Mouse (Mus musculus): ENCODE measurements around the gene Casq1. TPM values are rescaled to one million over a fixed set of nuclear protein-coding genes. Genes with fewer than 3 reads are reported as not detected.

The Casq1 gene
- polyA plus RNA-seq, 1 experiment, result not detected

- TF ChIP-seq CTCF (IDR thresholded peaks at IDR 0.05; ENCODE audit: insufficient read depth, low read depth, low read length) (no peak), POLR2A (IDR thresholded peaks at IDR 0.05; ENCODE audit: insufficient read depth, low read depth, low read length) (no peak)
- WGBS, result 51% methylated on average over 4 of the region's 4 CpGs
- H3K27ac ChIP-seq (ENCODE audit: insufficient read depth, low read depth, low read length), result no peak overlapping the region
These were observed 5.9 kb downstream of the Casq1 start for GRCm38 (mm10) chr1:172213771-172214170.

GRCm38 (mm10) chr1:172212776-172213175, 6.9 kb downstream of the Casq1 start:
- H3K4me3 ChIP-seq (ENCODE audit: insufficient read depth, low read depth, low read length), result no peak overlapping the region
- H3K4me1 ChIP-seq (ENCODE audit: control insufficient read depth, insufficient read depth, low read length), result peaks cover 15% of the 10 kb centered on the region
- H3K27ac ChIP-seq (ENCODE audit: insufficient read depth, low read depth, low read length), result no peak overlapping the region
- WGBS, result 68% methylated on average over 5 of the region's 5 CpGs
- TF ChIP-seq CTCF (IDR thresholded peaks at IDR 0.05; ENCODE audit: insufficient read depth, low read depth, low read length), result no peak
- TF ChIP-seq POLR2A (IDR thresholded peaks at IDR 0.05; ENCODE audit: insufficient read depth, low read depth, low read length), result no peak

More at GRCm38 (mm10) chr1:172213771-172214170, 5.9 kb downstream of the Casq1 start:
- peaks cover 15% of the 10 kb centered on the region for H3K4me1 ChIP-seq (ENCODE audit: control insufficient read depth, insufficient read depth, low read length)
- H3K4me3 ChIP-seq (ENCODE audit: insufficient read depth, low read depth, low read length), result no peak overlapping the region

- Histone ChIP-seq H3K4me3 (ENCODE audit: insufficient read depth, low read depth, low read length) (peak overlapping the region; percentile 37; the same call in 1 of the 2 replicates), H3K4me1 (ENCODE audit: control insufficient read depth, insufficient read depth, low read length) (peaks cover 36% of the 10 kb centered on the region), H3K27ac (ENCODE audit: insufficient read depth, low read depth, low read length) (peak overlapping the region; percentile 90)
- TF ChIP-seq CTCF (IDR thresholded peaks at IDR 0.05; ENCODE audit: insufficient read depth, low read depth, low read length) (no peak), POLR2A (IDR thresholded peaks at IDR 0.05; ENCODE audit: insufficient read depth, low read depth, low read length) (no peak)
- 10% methylated on average over 7 of the region's 7 CpGs for WGBS
These were observed 12.5 kb downstream of the Casq1 start for GRCm38 (mm10) chr1:172207111-172207584.

- 1% methylated on average over 39 of the region's 40 CpGs for WGBS
- Histone ChIP-seq H3K4me3 (ENCODE audit: insufficient read depth, low read depth, low read length) (peak within 1 kb of the TSS; percentile 95), H3K27ac (ENCODE audit: insufficient read depth, low read depth, low read length) (peak within 1 kb of the TSS; percentile 98), H3K4me1 (ENCODE audit: control insufficient read depth, insufficient read depth, low read length) (peaks cover 42% of the 10 kb centered on the region)
- TF ChIP-seq POLR2A (IDR thresholded peaks at IDR 0.05; ENCODE audit: insufficient read depth, low read depth, low read length), result peak; percentile 86
- TF ChIP-seq CTCF (IDR thresholded peaks at IDR 0.05; ENCODE audit: insufficient read depth, low read depth, low read length), result no peak
These were observed 13.3 kb downstream of the Casq1 start, which contains the start of gene Pea15a for GRCm38 (mm10) chr1:172206141-172206917. Pea15a (minus strand) TSS chr1:172206804.

- H3K27ac ChIP-seq (ENCODE audit: insufficient read depth, low read depth, low read length), result peak overlapping the region; percentile 95
- H3K4me3 ChIP-seq (ENCODE audit: insufficient read depth, low read depth, low read length), result peak overlapping the region; percentile 95
- 4% methylated on average over 3 of the region's 3 CpGs for WGBS
- no peak for TF ChIP-seq CTCF (IDR thresholded peaks at IDR 0.05; ENCODE audit: insufficient read depth, low read depth, low read length)
- no peak for TF ChIP-seq POLR2A (IDR thresholded peaks at IDR 0.05; ENCODE audit: insufficient read depth, low read depth, low read length)
- H3K4me1 ChIP-seq (ENCODE audit: control insufficient read depth, insufficient read depth, low read length), result peaks cover 48% of the 10 kb centered on the region
These were observed 14.0 kb downstream of the Casq1 start for GRCm38 (mm10) chr1:172205741-172206087.

- TF ChIP-seq POLR2A (IDR thresholded peaks at IDR 0.05; ENCODE audit: insufficient read depth, low read depth, low read length) (no peak), CTCF (IDR thresholded peaks at IDR 0.05; ENCODE audit: insufficient read depth, low read depth, low read length) (no peak)
- H3K4me1 ChIP-seq (ENCODE audit: control insufficient read depth, insufficient read depth, low read length), result peaks cover 54% of the 10 kb centered on the region
- peak overlapping the region; percentile 95 for H3K4me3 ChIP-seq (ENCODE audit: insufficient read depth, low read depth, low read length)
- H3K27ac ChIP-seq (ENCODE audit: insufficient read depth, low read depth, low read length), result peak overlapping the region; percentile 95
- WGBS, result 19% methylated on average over 15 of the region's 15 CpGs
These were observed 14.6 kb downstream of the Casq1 start for GRCm38 (mm10) chr1:172204814-172205740.

GRCm38 (mm10) chr1:172204033-172204813, 15.4 kb downstream of the Casq1 start:
- peak overlapping the region; percentile 95; the same call in 1 of the 2 replicates for H3K4me3 ChIP-seq (ENCODE audit: insufficient read depth, low read depth, low read length)
- H3K4me1 ChIP-seq (ENCODE audit: control insufficient read depth, insufficient read depth, low read length), result peaks cover 57% of the 10 kb centered on the region
- 20% methylated on average over 9 of the region's 9 CpGs for WGBS
- TF ChIP-seq POLR2A (IDR thresholded peaks at IDR 0.05; ENCODE audit: insufficient read depth, low read depth, low read length) (no peak), CTCF (IDR thresholded peaks at IDR 0.05; ENCODE audit: insufficient read depth, low read depth, low read length) (no peak)
- peak overlapping the region; percentile 95 for H3K27ac ChIP-seq (ENCODE audit: insufficient read depth, low read depth, low read length)

GRCm38 (mm10) chr1:172203566-172203965, 16.1 kb downstream of the Casq1 start:
- Histone ChIP-seq H3K4me3 (ENCODE audit: insufficient read depth, low read depth, low read length) (peak overlapping the region; percentile 15; the same call in 1 of the 2 replicates), H3K4me1 (ENCODE audit: control insufficient read depth, insufficient read depth, low read length) (peaks cover 57% of the 10 kb centered on the region), H3K27ac (ENCODE audit: insufficient read depth, low read depth, low read length) (peak overlapping the region; percentile 95)
- 18% methylated on average over 4 of the region's 4 CpGs for WGBS
- TF ChIP-seq CTCF (IDR thresholded peaks at IDR 0.05; ENCODE audit: insufficient read depth, low read depth, low read length) (no peak), POLR2A (IDR thresholded peaks at IDR 0.05; ENCODE audit: insufficient read depth, low read depth, low read length) (no peak)
